Mouse (Mus musculus): ENCODE results near the gene Ccdc152.

- TF ChIP-seq CTCF (IDR thresholded peaks at IDR 0.05; ENCODE audit: low read depth, low read length) (no peak), POLR2A (IDR thresholded peaks at IDR 0.05; ENCODE audit: extremely low read depth, insufficient read depth, low read length) (no peak)
Measured at GRCm38 (mm10) chr15:3281737-3282136, 21.6 kb downstream of the Ccdc152 start.
